Mouse (Mus musculus) heart, embryonic 11.5 days (tissue): ENCODE data around the gene Ifitm5. TPM values are rescaled to one million over a fixed set of nuclear protein-coding genes. Genes with fewer than 3 reads are reported as not detected.

ENCODE experiments used
- ATAC-seq: fragments of 200-750 bp; cut with Nextera tagmentation; replicated peaks from 2 replicates; pipeline ENCODE4 v1.8.0; 2017; ENCODE audit warnings: moderate library complexity; ENCODE audit not compliant: insufficient number of reproducible peaks, low FRiP score, low TSS enrichment
- H3K27ac ChIP-seq: fragments of 300-500 bp; sonication (generic); 2 replicates; pipeline ENCODE4 v1.5.1; 2014; ENCODE audit warnings: mild to moderate bottlenecking, low read depth, low read length
- H3K27me3 ChIP-seq: fragments of 300-500 bp; sonication (generic); 2 replicates; pipeline ENCODE4 v1.6.1; 2014; ENCODE audit warnings: mild to moderate bottlenecking, low read length, mixed read lengths; ENCODE audit not compliant: control insufficient read depth, insufficient read depth
- H3K36me3 ChIP-seq: fragments of 300-500 bp; sonication (generic); 2 replicates; pipeline ENCODE4 v1.6.1; 2014; ENCODE audit warnings: mild to moderate bottlenecking, low read length, moderate library complexity, mixed read lengths; ENCODE audit not compliant: control insufficient read depth, insufficient read depth
- H3K4me1 ChIP-seq: fragments of 300-500 bp; sonication (generic); 2 replicates; pipeline ENCODE4 v1.6.1; 2014; ENCODE audit warnings: low read length; ENCODE audit not compliant: control insufficient read depth, insufficient read depth
- H3K4me2 ChIP-seq: fragments of 300-500 bp; sonication (generic); 2 replicates; pipeline ENCODE4 v1.6.1; 2014; ENCODE audit warnings: mild to moderate bottlenecking, moderate library complexity
- H3K4me3 ChIP-seq: fragments of 300-500 bp; sonication (generic); 2 replicates; pipeline ENCODE4 v1.5.1; 2014; ENCODE audit warnings: low read depth, low read length
- H3K9ac ChIP-seq: fragments of 300-500 bp; sonication (generic); 2 replicates; pipeline ENCODE4 v1.6.1; 2014; ENCODE audit warnings: mild to moderate bottlenecking, low read depth, low read length, moderate library complexity
- H3K9me3 ChIP-seq: fragments of 300-500 bp; sonication (generic); replicated peaks from 2 replicates; pipeline ENCODE4 v1.6.1; 2016; ENCODE audit warnings: low read length; ENCODE audit not compliant: control insufficient read depth
- WGBS: fragments of 180-500 bp; shearing (Covaris S2); extraction: QIAGEN DNeasy Blood & Tissue Kit; methylation state at CpG from one replicate; pipeline ENCODE4 v1.1.7; 2014; ENCODE audit not compliant: insufficient replicate concordance; 5-methylcytosine and 5-hydroxymethylcytosine counted together
- polyA plus RNA-seq: library from polyadenylated mRNA; unstranded; fragments of >200 nt; fragmentation: Nextera tagmentation; extraction: Ambion mirVana; gene quantifications from 2 replicates; pipeline ENCODE4 v1.2.1, GENCODE M21; 2014

Gene Ifitm5
- polyA plus RNA-seq, 1 experiment from 2014 or later = 0.34 TPM

DNA sequence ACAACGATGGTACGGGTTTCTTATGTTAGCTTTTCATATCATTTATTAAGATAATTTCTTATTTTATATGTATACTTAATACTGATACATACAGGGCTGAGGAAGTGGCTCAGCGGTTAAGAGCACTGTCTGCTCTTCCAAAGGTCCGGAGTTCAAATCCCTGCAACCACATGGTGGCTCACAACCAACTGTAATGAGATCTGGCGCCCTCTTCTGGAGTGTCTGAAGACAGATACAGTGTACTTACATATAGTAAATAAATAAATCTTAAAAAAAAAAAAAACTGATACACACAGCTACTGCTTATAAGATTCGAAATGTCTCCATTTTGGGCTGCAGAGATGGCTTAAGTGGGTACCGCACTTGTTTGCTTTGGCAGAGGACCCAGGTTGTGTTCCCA, 42.4 kb downstream of the Ifitm5 start:
- no peaks in the 10 kb centered on the region for H3K36me3 ChIP-seq
- no peaks in the 10 kb centered on the region for H3K9me3 ChIP-seq
- no peaks in the 10 kb centered on the region for H3K4me1 ChIP-seq
- H3K9ac ChIP-seq = no peak overlapping the region
- H3K4me2 ChIP-seq = no peak overlapping the region
- 77% methylated on average over 7 of the region's 7 CpGs for WGBS
- no peak overlapping the region for H3K27ac ChIP-seq
- H3K27me3 ChIP-seq = 0 out of 2 replicates have a peak, but pooled peaks cover 2% of the 10 kb centered on the region
- ATAC-seq = no peak
- H3K4me3 ChIP-seq = no peak overlapping the region

DNA sequence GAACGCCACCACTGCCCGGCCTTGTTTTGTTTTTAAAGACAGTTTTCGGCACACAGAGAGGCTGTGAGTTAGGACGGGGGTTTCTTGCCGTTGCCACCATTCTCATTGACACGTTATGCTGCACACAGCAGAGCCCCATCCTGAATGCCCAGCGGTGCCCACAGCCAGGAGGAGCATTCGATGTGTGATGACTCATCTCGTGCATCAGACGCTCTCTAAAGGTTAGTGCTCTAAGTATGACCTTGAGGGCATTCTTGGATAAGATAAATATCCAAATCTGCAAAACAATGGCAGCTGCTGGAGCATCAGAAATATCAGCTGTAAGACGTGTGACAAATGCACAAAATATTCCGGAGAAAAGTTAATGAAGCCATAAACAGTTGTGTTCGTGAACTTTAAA, 43.0 kb downstream of the Ifitm5 start:
- Histone ChIP-seq H3K27ac (no peak overlapping the region), H3K4me2 (no peak overlapping the region), H3K9me3 (no peaks in the 10 kb centered on the region), H3K4me1 (no peaks in the 10 kb centered on the region), H3K36me3 (no peaks in the 10 kb centered on the region), H3K27me3 (no peaks in the 10 kb centered on the region), H3K4me3 (no peak overlapping the region), H3K9ac (no peak overlapping the region)
- 76% methylated on average over 13 of the region's 13 CpGs for WGBS
- no peak for ATAC-seq

DNA sequence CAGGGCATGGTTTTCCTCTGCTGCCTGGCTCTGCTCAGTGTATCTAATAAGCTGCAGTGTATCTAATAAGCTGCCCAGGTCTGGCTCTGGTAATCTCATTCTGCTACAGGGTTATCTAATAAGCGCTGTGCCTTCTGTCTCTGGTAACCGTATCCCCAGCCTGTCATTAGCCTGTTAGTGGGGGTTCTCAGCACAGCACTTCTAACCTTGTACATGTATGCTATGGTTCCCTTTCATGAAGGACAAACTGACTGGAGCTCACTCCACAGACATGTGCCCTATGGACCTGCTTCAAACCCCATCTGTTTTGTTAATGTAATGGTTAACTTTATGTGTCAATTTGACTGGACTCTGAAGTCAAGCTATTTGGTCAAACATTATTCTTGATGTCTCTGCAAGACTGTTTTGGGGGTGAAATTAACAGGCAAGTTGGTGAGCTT, 44.4 kb downstream of the Ifitm5 start:
- no peak overlapping the region for H3K9ac ChIP-seq
- 49% methylated on average over 2 of the region's 2 CpGs for WGBS

DNA sequence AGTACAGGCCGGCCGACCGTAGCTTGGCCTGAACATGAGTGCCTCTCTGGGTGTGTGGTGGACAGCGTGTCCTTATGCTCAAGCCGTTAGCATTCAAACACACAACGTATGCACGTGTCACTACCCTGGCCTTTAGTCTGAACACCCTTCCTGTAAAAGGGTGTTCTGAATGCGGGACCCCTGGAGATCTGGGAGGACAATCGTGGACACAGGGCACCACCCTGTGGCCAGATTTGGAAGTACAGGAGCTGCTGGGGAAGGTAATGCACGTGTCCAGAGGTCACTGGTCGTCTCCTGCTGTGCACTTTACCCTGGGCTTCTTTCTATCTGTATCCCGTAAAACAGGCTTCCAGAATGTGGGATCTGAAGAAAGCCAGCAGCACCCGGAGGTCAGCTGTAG, 46.9 kb downstream of the Ifitm5 start:
- H3K36me3 ChIP-seq = peaks cover 3% of the 10 kb centered on the region; the same call in 1 of the 2 replicates
- H3K27me3 ChIP-seq = no peaks in the 10 kb centered on the region
- H3K27ac ChIP-seq = no peak overlapping the region
- 27% methylated on average over 13 of the region's 13 CpGs for WGBS
- H3K4me1 ChIP-seq = peaks cover 7% of the 10 kb centered on the region; the same call in 1 of the 2 replicates
- no peak for ATAC-seq
- H3K4me3 ChIP-seq = no peak overlapping the region
- H3K9me3 ChIP-seq = no peaks in the 10 kb centered on the region
- no peak overlapping the region for H3K9ac ChIP-seq
- no peak overlapping the region for H3K4me2 ChIP-seq

More for the DNA sequence above, 44.4 kb downstream of the Ifitm5 start:
- Histone ChIP-seq H3K27ac (no peak overlapping the region), H3K4me3 (no peak overlapping the region), H3K36me3 (no peaks in the 10 kb centered on the region), H3K9me3 (no peaks in the 10 kb centered on the region), H3K4me2 (no peak overlapping the region), H3K4me1 (peaks cover 4% of the 10 kb centered on the region; the same call in 1 of the 2 replicates), H3K27me3 (no peaks in the 10 kb centered on the region)
- no peak for ATAC-seq

DNA sequence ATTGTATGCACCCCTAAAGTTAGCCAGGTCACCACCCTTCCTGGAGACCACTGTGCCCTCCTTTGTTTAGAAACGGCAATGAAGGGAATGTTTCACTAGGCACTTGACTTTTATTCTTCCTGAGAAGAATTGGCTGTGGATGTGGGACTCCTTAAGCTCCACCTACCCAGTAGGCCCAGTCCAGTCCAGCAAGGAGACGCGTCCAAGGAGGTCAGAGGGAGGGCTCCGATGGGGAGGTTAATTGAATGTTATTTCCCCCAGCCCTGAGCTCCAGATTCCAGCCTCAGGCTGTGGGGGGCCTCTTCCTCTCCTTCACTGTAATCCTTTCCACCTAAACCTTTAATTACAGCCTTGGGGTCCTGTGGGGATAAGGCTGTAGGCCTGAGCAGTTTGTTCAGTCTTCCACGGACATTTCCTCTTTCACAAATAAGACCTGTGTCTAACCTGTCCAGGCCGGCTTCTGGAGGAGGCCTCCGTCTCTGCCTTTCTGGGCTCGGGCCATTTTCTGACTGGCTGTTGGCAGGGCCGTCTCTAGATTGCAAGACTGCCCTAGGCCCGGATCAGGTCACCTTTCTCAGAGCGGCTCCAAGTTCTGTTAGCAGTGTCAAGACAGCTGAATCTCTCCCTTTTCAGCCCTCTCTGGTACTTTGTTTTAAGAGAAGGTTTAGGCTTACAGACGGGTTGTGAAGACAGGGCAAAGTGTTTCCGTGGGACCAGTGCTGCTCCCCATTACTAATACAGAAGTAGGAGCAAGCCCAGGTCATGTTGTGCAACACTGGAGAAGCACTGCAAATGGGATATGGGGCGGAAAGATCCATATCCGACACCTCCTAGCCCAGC, 47.8 kb downstream of the Ifitm5 start:
- no peaks in the 10 kb centered on the region for H3K9me3 ChIP-seq
- H3K9ac ChIP-seq = no peak overlapping the region
- H3K27me3 ChIP-seq = no peaks in the 10 kb centered on the region
- H3K4me3 ChIP-seq = no peak overlapping the region
- peaks cover 7% of the 10 kb centered on the region; the same call in 1 of the 2 replicates for H3K4me1 ChIP-seq
- no peak for ATAC-seq
- H3K36me3 ChIP-seq = peaks cover 12% of the 10 kb centered on the region
- no peak overlapping the region for H3K4me2 ChIP-seq
- 77% methylated on average over 15 of the region's 15 CpGs for WGBS
- H3K27ac ChIP-seq = no peak overlapping the region

DNA sequence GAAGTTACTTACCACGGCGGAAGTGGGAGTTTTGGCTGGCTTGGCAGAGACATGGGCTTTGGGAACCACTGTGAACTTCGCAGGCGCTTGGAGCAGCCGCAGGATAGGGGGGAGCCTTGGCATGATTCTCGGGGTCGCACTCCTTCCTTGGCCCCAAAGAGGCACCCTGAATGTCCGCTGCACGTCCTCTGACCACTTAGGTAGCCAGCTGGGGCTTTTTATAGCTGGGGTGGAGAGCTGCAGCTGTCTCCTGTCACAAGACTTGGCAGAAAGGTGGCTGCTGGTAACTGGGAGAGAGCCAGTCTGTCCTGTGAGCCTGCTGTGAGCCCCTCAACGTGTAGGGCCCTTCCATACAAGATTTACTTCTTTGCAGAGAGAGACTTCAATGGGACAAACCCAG, 49.9 kb downstream of the Ifitm5 start, which contains the start of gene Cox8b:
TSS of gene Cox8b (minus strand) at position 227 of the 400 bp plus-strand sequence.
- H3K27me3 ChIP-seq = no peaks in the 10 kb centered on the region
- ATAC-seq = no peak
- peak within 1 kb of the TSS; percentile 62 for H3K27ac ChIP-seq
- WGBS = 54% methylated on average over 10 of the region's 10 CpGs
- H3K9me3 ChIP-seq = no peaks in the 10 kb centered on the region
- peaks cover 12% of the 10 kb centered on the region for H3K36me3 ChIP-seq
- peaks cover 7% of the 10 kb centered on the region; the same call in 1 of the 2 replicates for H3K4me1 ChIP-seq
- peak within 1 kb of the TSS; percentile 39 for H3K4me2 ChIP-seq
- H3K4me3 ChIP-seq = peak within 1 kb of the TSS; percentile 8; the same call in 1 of the 2 replicates
- H3K9ac ChIP-seq = peak within 1 kb of the TSS; percentile 60; the same call in 1 of the 2 replicates

DNA sequence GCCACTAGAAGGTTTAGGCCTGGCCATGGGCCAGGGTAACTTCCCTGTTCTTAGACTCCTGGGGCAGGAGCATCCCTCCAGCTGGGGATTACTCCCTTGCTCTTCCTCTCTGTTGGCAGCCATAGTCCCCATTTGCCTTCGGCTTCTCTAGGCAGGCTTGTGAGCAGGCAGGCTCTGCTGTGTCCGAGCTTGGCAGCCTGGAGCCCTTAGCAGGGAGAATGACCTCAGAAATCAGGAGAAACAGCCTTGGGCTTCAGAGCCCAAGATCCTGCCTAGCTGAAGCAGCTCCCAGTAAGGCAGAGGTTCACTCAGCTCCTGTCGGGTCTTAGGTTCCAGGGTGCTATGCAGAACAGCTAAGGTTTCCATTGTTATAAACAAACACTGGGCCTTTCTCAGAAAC, 51.0 kb downstream of the Ifitm5 start:
- H3K27ac ChIP-seq = no peak overlapping the region

More for the DNA sequence above, 51.0 kb downstream of the Ifitm5 start:
- H3K4me1 ChIP-seq = peaks cover 7% of the 10 kb centered on the region; the same call in 1 of the 2 replicates
- no peak overlapping the region for H3K4me2 ChIP-seq
- WGBS = 73% methylated on average over 3 of the region's 3 CpGs
- no peaks in the 10 kb centered on the region for H3K9me3 ChIP-seq
- H3K4me3 ChIP-seq = no peak overlapping the region
- no peak for ATAC-seq
- peaks cover 12% of the 10 kb centered on the region for H3K36me3 ChIP-seq
- no peaks in the 10 kb centered on the region for H3K27me3 ChIP-seq
- no peak overlapping the region; the same call in 1 of the 2 replicates for H3K9ac ChIP-seq
